Mouse (Mus musculus) heart, embryonic 11.5 days (tissue): Measurements from ENCODE around the gene Endou. TPM values are rescaled to one million over a fixed set of nuclear protein-coding genes. Genes with fewer than 3 reads are reported as not detected.

Source experiments
- ATAC-seq: fragments of 200-750 bp; cut with Nextera tagmentation; replicated peaks from 2 replicates; pipeline ENCODE4 v1.8.0; 2017; ENCODE audit warnings: moderate library complexity; ENCODE audit not compliant: insufficient number of reproducible peaks, low FRiP score, low TSS enrichment
- H3K27ac ChIP-seq: fragments of 300-500 bp; sonication (generic); 2 replicates; pipeline ENCODE4 v1.5.1; 2014; ENCODE audit warnings: mild to moderate bottlenecking, low read depth, low read length
- H3K27me3 ChIP-seq: fragments of 300-500 bp; sonication (generic); 2 replicates; pipeline ENCODE4 v1.6.1; 2014; ENCODE audit warnings: mild to moderate bottlenecking, low read length, mixed read lengths; ENCODE audit not compliant: control insufficient read depth, insufficient read depth
- H3K36me3 ChIP-seq: fragments of 300-500 bp; sonication (generic); 2 replicates; pipeline ENCODE4 v1.6.1; 2014; ENCODE audit warnings: mild to moderate bottlenecking, low read length, moderate library complexity, mixed read lengths; ENCODE audit not compliant: control insufficient read depth, insufficient read depth
- H3K4me1 ChIP-seq: fragments of 300-500 bp; sonication (generic); 2 replicates; pipeline ENCODE4 v1.6.1; 2014; ENCODE audit warnings: low read length; ENCODE audit not compliant: control insufficient read depth, insufficient read depth
- H3K4me2 ChIP-seq: fragments of 300-500 bp; sonication (generic); 2 replicates; pipeline ENCODE4 v1.6.1; 2014; ENCODE audit warnings: mild to moderate bottlenecking, moderate library complexity
- H3K4me3 ChIP-seq: fragments of 300-500 bp; sonication (generic); 2 replicates; pipeline ENCODE4 v1.5.1; 2014; ENCODE audit warnings: low read depth, low read length
- H3K9ac ChIP-seq: fragments of 300-500 bp; sonication (generic); 2 replicates; pipeline ENCODE4 v1.6.1; 2014; ENCODE audit warnings: mild to moderate bottlenecking, low read depth, low read length, moderate library complexity
- H3K9me3 ChIP-seq: fragments of 300-500 bp; sonication (generic); replicated peaks from 2 replicates; pipeline ENCODE4 v1.6.1; 2016; ENCODE audit warnings: low read length; ENCODE audit not compliant: control insufficient read depth
- whole genome bisulfite sequencing: fragments of 180-500 bp; shearing (Covaris S2); extraction: QIAGEN DNeasy Blood & Tissue Kit; methylation state at CpG from one replicate; pipeline ENCODE4 v1.1.7; 2014; ENCODE audit not compliant: insufficient replicate concordance; 5-methylcytosine and 5-hydroxymethylcytosine counted together
- polyA plus RNA-seq: library from polyadenylated mRNA; unstranded; fragments of >200 nt; fragmentation: Nextera tagmentation; extraction: Ambion mirVana; gene quantifications from 2 replicates; pipeline ENCODE4 v1.2.1, GENCODE M21; 2014

Gene Endou
- polyA plus RNA-seq, 1 experiment from 2014 or later, result not detected

GRCm38 (mm10) chr15:97763256-97764049 is 32.3 kb upstream of the Endou start:
- H3K4me2 ChIP-seq, result no peak overlapping the region
- H3K27me3 ChIP-seq, result peaks cover 23% of the 10 kb centered on the region
- no peak for ATAC-seq
- H3K9ac ChIP-seq, result no peak overlapping the region
- H3K4me3 ChIP-seq, result no peak overlapping the region
- H3K27ac ChIP-seq, result no peak overlapping the region
- peaks cover 3% of the 10 kb centered on the region; the same call in 1 of the 2 replicates for H3K36me3 ChIP-seq
- 56% methylated on average over 9 of the region's 9 CpGs for WGBS
- no peaks in the 10 kb centered on the region for H3K9me3 ChIP-seq
- H3K4me1 ChIP-seq, result peaks cover 24% of the 10 kb centered on the region

GRCm38 (mm10) chr15:97762733-97763132 is 31.6 kb upstream of the Endou start:
- H3K4me1 ChIP-seq, result peaks cover 24% of the 10 kb centered on the region
- peaks cover 23% of the 10 kb centered on the region for H3K27me3 ChIP-seq
- no peak overlapping the region; the same call in 1 of the 2 replicates for H3K4me2 ChIP-seq
- no peak overlapping the region for H3K4me3 ChIP-seq
- H3K9ac ChIP-seq, result no peak overlapping the region
- ATAC-seq, result no peak
- no peaks in the 10 kb centered on the region for H3K9me3 ChIP-seq
- no peak overlapping the region for H3K27ac ChIP-seq
- WGBS, result 49% methylated on average over 9 of the region's 9 CpGs
- peaks cover 3% of the 10 kb centered on the region; the same call in 1 of the 2 replicates for H3K36me3 ChIP-seq

- Histone ChIP-seq H3K27ac (no peak overlapping the region), H3K9ac (no peak overlapping the region), H3K27me3 (peaks cover 12% of the 10 kb centered on the region), H3K4me2 (no peak overlapping the region), H3K4me1 (peaks cover 12% of the 10 kb centered on the region), H3K9me3 (no peaks in the 10 kb centered on the region), H3K4me3 (no peak overlapping the region), H3K36me3 (peaks cover 3% of the 10 kb centered on the region; the same call in 1 of the 2 replicates)
- 39% methylated on average over 13 of the region's 13 CpGs for WGBS
- no peak for ATAC-seq
Measured at GRCm38 (mm10) chr15:97761438-97761837, 30.3 kb upstream of the Endou start.

- no peak overlapping the region for H3K4me2 ChIP-seq
- H3K9ac ChIP-seq, result no peak overlapping the region
- peaks cover 9% of the 10 kb centered on the region; the same call in 1 of the 2 replicates for H3K4me1 ChIP-seq
- H3K27ac ChIP-seq, result no peak overlapping the region
- WGBS, result 65% methylated on average over 5 of the region's 5 CpGs
- no peak for ATAC-seq
- H3K36me3 ChIP-seq, result peaks cover 3% of the 10 kb centered on the region; the same call in 1 of the 2 replicates
- no peaks in the 10 kb centered on the region for H3K9me3 ChIP-seq
- peaks cover 9% of the 10 kb centered on the region; the same call in 1 of the 2 replicates for H3K27me3 ChIP-seq
- no peak overlapping the region for H3K4me3 ChIP-seq
Measured at GRCm38 (mm10) chr15:97760952-97761351, 29.8 kb upstream of the Endou start.

- Histone ChIP-seq H3K36me3 (peaks cover 3% of the 10 kb centered on the region; the same call in 1 of the 2 replicates), H3K27me3 (0 out of 2 replicates have a peak, but pooled peaks cover 6% of the 10 kb centered on the region), H3K27ac (no peak overlapping the region), H3K4me3 (no peak overlapping the region), H3K4me2 (no peak overlapping the region), H3K9me3 (no peaks in the 10 kb centered on the region), H3K4me1 (peaks cover 12% of the 10 kb centered on the region), H3K9ac (no peak overlapping the region)
- WGBS, result 91% methylated on average over 9 of the region's 9 CpGs
- no peak for ATAC-seq
Measured at GRCm38 (mm10) chr15:97760006-97760405, 28.9 kb upstream of the Endou start.

- Histone ChIP-seq H3K9ac (0 out of 2 replicates have a peak overlapping the region, but pooled peaks have one; percentile 24), H3K36me3 (peaks cover 3% of the 10 kb centered on the region; the same call in 1 of the 2 replicates), H3K27ac (0 out of 2 replicates have a peak overlapping the region, but pooled peaks have one; percentile 7), H3K4me2 (no peak overlapping the region), H3K9me3 (no peaks in the 10 kb centered on the region), H3K4me3 (no peak overlapping the region), H3K27me3 (0 out of 2 replicates have a peak, but pooled peaks cover 2% of the 10 kb centered on the region), H3K4me1 (peaks cover 23% of the 10 kb centered on the region)
- WGBS, result 22% methylated on average over 8 of the region's 8 CpGs
- ATAC-seq, result no peak
Measured at GRCm38 (mm10) chr15:97755361-97755760, 24.2 kb upstream of the Endou start.

- H3K9me3 ChIP-seq, result no peaks in the 10 kb centered on the region
- peaks cover 31% of the 10 kb centered on the region for H3K4me1 ChIP-seq
- H3K4me2 ChIP-seq, result no peak overlapping the region
- WGBS, result 33% methylated on average over 6 of the region's 6 CpGs
- H3K36me3 ChIP-seq, result no peaks in the 10 kb centered on the region
- H3K9ac ChIP-seq, result no peak overlapping the region
- no peaks in the 10 kb centered on the region for H3K27me3 ChIP-seq
- H3K27ac ChIP-seq, result no peak overlapping the region
- H3K4me3 ChIP-seq, result no peak overlapping the region
- ATAC-seq, result no peak
Measured at GRCm38 (mm10) chr15:97754476-97754875, 23.3 kb upstream of the Endou start.

GRCm38 (mm10) chr15:97752491-97752890 is 21.4 kb upstream of the Endou start:
- H3K9ac ChIP-seq, result no peak overlapping the region
- H3K9me3 ChIP-seq, result no peaks in the 10 kb centered on the region
- no peak overlapping the region for H3K4me3 ChIP-seq
- no peak overlapping the region for H3K4me2 ChIP-seq
- no peaks in the 10 kb centered on the region for H3K36me3 ChIP-seq
- H3K27ac ChIP-seq, result no peak overlapping the region
- H3K4me1 ChIP-seq, result peaks cover 45% of the 10 kb centered on the region
- 82% methylated on average over 5 of the region's 5 CpGs for WGBS
- no peaks in the 10 kb centered on the region for H3K27me3 ChIP-seq
- ATAC-seq, result no peak
